Mouse (Mus musculus) left cerebral cortex, adult 8-10 months (tissue): ENCODE measurements at regions not wholly inside any gene's neighbourhood (a gene's known extent, or its start where the extent isn't known, plus 50 kb on each side); places are given as distances from the start of the nearest gene placed in this dataset.
A peak's percentile ranks its signal among the peaks of the same experiment; 100 is the strongest.

Source experiments
- DNase-seq, 2 experiments: peaks; one replicate each; pipeline ENCODE4 v3.0.0; 2022; ENCODE audit warnings: low spot score in 2 of 2

- peak; percentile 2 to 46 for DNase-seq
Measured at GRCm38 (mm10) chr1:190419709-190420108, 249.2 kb upstream of the Prox1 start.

- no peak for DNase-seq
Measured at GRCm38 (mm10) chr1:190417326-190417725, 246.8 kb upstream of the Prox1 start.

- no peak for DNase-seq
Measured at GRCm38 (mm10) chr1:190411756-190412155, 241.2 kb upstream of the Prox1 start.

GRCm38 (mm10) chr1:190403335-190403734, 232.8 kb upstream of the Prox1 start:
- no peak for DNase-seq

GRCm38 (mm10) chr1:190398308-190398707, 227.8 kb upstream of the Prox1 start:
- no peak for DNase-seq

- DNase-seq: no peak
Measured at GRCm38 (mm10) chr1:190397811-190398210, 227.3 kb upstream of the Prox1 start.

GRCm38 (mm10) chr1:190393061-190393460, 222.5 kb upstream of the Prox1 start:
- no peak for DNase-seq

- no peak for DNase-seq
Measured at GRCm38 (mm10) chr1:190388853-190389252, 218.3 kb upstream of the Prox1 start.

- DNase-seq: no peak
Measured at GRCm38 (mm10) chr1:190384555-190384954, 214.0 kb upstream of the Prox1 start.

GRCm38 (mm10) chr1:190383256-190383838, 212.8 kb upstream of the Prox1 start:
- no peak for DNase-seq

- DNase-seq: no peak
Measured at GRCm38 (mm10) chr1:190380151-190380550, 209.6 kb upstream of the Prox1 start.

GRCm38 (mm10) chr1:190375160-190375880, 204.8 kb upstream of the Prox1 start:
- DNase-seq: no peak

GRCm38 (mm10) chr1:190374270-190374669, 203.8 kb upstream of the Prox1 start:
- no peak for DNase-seq

GRCm38 (mm10) chr1:190366631-190367030, 196.1 kb upstream of the Prox1 start:
- DNase-seq: no peak

- DNase-seq: no peak
Measured at GRCm38 (mm10) chr1:190365126-190365525, 194.6 kb upstream of the Prox1 start.

GRCm38 (mm10) chr1:190360661-190361060, 190.1 kb upstream of the Prox1 start:
- DNase-seq: no peak

GRCm38 (mm10) chr1:190357779-190358178, 187.3 kb upstream of the Prox1 start:
- no peak for DNase-seq

GRCm38 (mm10) chr1:190347610-190348009, 177.1 kb upstream of the Prox1 start:
- DNase-seq: no peak

GRCm38 (mm10) chr1:190340715-190341114, 170.2 kb upstream of the Prox1 start:
- no peak for DNase-seq

- no peak for DNase-seq
Measured at GRCm38 (mm10) chr1:190334471-190334870, 164.0 kb upstream of the Prox1 start.

- DNase-seq: no peak
Measured at GRCm38 (mm10) chr1:190334053-190334452, 163.5 kb upstream of the Prox1 start.

- no peak for DNase-seq
Measured at GRCm38 (mm10) chr1:190332001-190332400, 161.5 kb upstream of the Prox1 start.

- no peak for DNase-seq
Measured at GRCm38 (mm10) chr1:190324562-190324961, 154.0 kb upstream of the Prox1 start.
